Mouse (Mus musculus) layer of hippocampus, postnatal 25 days (tissue): ENCODE measurements around the gene Apba3. TPM values are rescaled to one million over a fixed set of nuclear protein-coding genes. Genes with fewer than 3 reads are reported as not detected.

Experiments
- DNase-seq, 2 experiments: peaks; one replicate each; pipeline ENCODE4 v3.0.0; 2022; ENCODE audit warnings: mixed read lengths in 2 of 2, low spot score in 1 of 2; ENCODE audit errors: extremely low spot score in 1 of 2
- total RNA-seq, 2 experiments: library from RNA; stranded (reverse); gene quantifications; 2 replicates each; pipeline ENCODE4 v1.2.3; 2021

The Apba3 gene
- total RNA-seq, 2 experiments from 2014 or later, result 35.4 to 39.5 TPM

- DNase-seq, result peak in 1 of 2 experiments; percentile 60
Measured at GRCm38 (mm10) chr10:81287513-81288157, 20.9 kb downstream of the Apba3 start.

DNA sequence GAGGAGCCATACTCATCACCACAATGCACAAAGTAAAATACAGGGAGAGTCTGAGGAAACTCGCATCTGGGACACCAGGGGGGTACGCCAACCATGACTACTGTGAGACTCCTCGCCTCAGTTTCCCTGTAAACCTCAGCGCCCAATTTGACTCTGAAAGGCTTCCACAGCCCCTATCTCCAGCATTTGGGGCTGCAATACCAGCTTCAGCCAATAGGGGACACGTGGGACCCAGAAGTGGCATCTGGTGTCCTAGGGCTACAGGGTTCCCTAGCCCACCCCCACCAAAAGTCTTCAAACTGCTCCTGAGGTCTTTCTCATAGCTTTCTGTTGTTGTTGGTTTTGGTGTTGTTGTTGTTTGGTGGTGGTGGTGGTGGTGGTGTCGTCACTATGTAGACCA lies 21.8 kb downstream of the Apba3 start:
- DNase-seq, result peak in 1 of 2 experiments; percentile 68

DNA sequence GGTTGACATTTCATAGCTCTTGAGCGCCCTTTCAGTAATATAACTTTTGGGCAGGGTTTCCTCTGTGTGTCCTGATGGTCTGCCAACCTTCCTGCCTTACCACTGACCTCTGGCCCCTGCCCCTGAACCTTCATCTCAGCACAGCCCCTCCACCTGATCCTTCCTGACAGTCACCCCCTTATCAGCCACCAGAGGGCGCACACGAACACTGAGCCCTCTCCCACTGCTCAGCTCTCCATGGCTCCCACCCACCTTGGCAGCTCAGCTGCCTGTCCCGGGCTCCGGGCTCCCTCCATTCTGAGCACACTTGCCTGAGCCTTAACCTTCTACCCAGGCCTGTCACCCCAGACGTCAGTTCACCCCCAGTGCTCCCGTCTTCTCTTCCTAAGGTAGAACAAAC lies 22.5 kb downstream of the Apba3 start:
- DNase-seq, result peak in 1 of 2 experiments; percentile 62

GRCm38 (mm10) chr10:81289811-81290210 lies 23.1 kb downstream of the Apba3 start:
- DNase-seq, result no peak

- DNase-seq, result no peak
Measured at GRCm38 (mm10) chr10:81290698-81291460, 24.1 kb downstream of the Apba3 start.

- no peak for DNase-seq
Measured at GRCm38 (mm10) chr10:81291511-81292104, 24.8 kb downstream of the Apba3 start, which contains the start of gene Tjp3. TSS of gene Tjp3 (minus strand) at chr10:81291581.

DNA sequence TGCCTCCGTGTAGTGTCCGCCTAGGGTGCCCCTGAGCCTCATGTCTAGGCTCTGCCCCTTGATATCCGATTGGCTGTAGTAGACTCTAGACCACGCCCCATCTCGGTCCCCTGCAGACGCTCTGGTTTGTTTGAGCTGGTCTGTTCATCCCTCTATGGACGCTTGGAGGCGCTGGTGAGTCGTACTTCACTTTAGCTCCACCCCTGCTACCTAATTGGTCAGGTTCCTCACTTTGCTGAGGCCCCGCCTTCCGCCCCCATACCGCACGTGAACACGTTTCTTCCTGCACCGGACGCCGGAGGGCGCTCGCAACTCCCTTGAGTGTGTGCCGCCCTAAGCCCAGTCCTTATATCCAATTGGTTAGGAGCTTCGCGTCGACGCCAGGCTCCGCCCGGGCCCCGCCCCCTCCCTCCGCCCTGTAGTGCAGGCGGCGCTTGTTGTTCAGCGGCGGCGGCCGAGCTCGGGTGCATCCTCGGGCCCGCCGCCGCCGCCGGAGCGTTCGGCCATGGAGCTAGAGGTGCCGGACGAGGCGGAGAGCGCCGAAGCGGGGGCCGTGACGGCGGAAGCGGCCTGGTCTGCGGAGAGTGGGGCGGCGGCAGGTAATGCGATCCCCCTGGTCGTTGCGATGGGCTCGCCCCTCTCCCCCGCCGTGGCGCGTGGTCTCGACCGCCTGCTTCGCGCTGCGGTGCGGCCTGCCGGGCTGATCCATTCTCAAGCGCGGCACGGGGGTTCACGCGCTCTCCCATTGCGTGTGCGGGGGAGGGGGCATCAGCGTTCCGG lies 26.0 kb downstream of the Apba3 start, which contains the start of gene Pip5k1c:
Gene Pip5k1c (plus strand): TSS at position 410 of the 780 bp plus-strand sequence.
- peak; percentile 97 to 98 for DNase-seq

- no peak for DNase-seq
Measured at GRCm38 (mm10) chr10:81293334-81294030, 26.7 kb downstream of the Apba3 start.

DNA sequence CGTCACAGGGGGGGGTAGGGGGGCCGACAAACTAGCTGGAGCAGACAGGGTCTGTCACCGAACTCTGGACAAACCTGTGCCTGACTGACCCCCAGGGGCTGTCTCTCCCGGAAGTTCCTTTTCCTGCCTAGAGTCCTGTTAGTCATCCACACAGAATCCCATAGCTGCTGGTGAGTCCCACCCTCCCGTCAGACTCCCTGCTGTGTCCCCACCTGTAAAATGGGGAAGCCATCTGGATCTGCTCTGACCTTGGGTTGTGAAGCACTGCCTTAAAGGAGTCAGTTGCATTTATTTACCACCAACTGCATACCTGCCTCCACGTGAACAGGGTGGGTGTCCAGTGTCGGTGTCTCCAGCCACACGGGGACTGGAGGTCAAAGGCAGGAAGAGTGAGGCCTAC lies 27.7 kb downstream of the Apba3 start:
- DNase-seq, result no peak

- DNase-seq, result no peak
Measured at GRCm38 (mm10) chr10:81295185-81295584, 28.4 kb downstream of the Apba3 start.

- no peak for DNase-seq
Measured at GRCm38 (mm10) chr10:81297246-81297645, 30.5 kb downstream of the Apba3 start.

- DNase-seq, result no peak
Measured at GRCm38 (mm10) chr10:81297845-81298244, 31.1 kb downstream of the Apba3 start.

GRCm38 (mm10) chr10:81298369-81299100 lies 31.8 kb downstream of the Apba3 start:
- DNase-seq, result no peak

GRCm38 (mm10) chr10:81299585-81300351 lies 33.0 kb downstream of the Apba3 start:
- no peak for DNase-seq

DNA sequence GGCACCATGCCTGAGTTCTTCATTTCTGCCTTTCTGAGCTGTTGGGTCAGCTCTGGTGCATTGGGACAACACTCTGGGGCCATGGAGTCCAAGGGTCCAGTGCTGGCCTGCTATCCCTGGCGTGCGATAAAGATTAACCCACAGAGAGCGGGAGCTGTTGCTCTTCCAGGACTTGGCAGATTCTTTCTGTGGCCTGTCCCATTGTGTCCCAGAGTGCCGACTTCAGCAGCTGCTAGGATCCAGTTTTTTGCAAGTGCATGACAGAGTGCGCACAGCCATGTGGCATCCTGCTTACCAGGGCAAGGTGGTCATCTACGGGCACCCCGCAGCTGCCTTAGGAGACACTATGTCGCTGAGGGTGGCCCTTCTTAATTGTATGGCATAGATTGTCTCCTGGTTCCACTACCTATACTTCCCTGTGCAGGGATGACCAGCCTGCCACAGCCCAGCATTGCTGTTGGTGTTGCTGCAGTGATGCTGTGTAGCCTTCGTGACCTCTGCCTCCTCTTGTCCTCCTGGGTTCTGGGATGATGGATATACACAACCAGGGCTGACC lies 33.7 kb downstream of the Apba3 start:
- DNase-seq, result no peak

DNA sequence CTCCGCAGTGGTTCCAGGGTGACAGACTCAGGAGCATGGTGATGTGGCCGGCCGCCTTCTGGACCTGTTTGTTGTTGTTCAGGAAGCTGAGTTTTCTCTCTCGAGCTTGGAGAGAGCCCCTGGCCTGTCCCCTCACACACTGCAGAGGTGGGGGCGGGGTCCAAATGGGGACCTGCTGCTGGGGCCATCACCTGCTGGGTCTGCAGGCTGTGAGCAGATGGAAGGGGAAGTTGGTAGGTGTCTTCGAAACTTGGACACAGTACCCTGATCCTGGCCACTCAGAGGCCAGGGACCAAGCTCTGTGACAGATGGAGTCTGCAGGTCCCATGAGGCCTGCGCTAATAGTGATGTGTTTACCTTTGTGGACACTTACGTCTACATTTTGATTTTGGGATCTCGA lies 34.6 kb downstream of the Apba3 start:
- DNase-seq, result no peak

GRCm38 (mm10) chr10:81302288-81302687 lies 35.5 kb downstream of the Apba3 start:
- DNase-seq, result no peak

GRCm38 (mm10) chr10:81302781-81303218 lies 36.0 kb downstream of the Apba3 start:
- DNase-seq, result no peak
